25 mouse cellular contexts compared by ENCODE assay signal in the genomic region with DNA sequence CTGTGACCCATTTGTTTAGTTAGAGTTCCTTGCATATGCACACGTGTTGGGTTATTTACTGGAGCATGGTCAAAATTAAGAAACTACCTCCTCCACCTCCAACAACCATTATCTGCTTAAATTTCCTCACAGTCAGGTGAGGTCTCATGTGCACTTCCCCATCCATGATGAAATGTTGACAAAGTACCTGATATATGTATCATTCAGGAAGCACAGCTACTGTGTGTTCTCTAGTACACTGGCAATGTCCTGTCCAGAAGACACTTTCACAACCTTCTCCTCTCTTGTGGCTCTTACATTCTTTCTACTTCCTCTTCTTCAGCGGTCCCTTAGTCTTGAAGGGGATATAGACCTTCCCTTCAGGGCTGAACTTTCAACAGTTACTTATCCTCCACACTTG.
DNase-seq lines count a peak whose midpoint lies in the region; ATAC-seq lines count a peak whose summit lies in the region.
"Had no signal": no experiment of that assay in that cellular context is flagged by ENCODE, and none has a peak within 500 bp of the region (broad histone marks: within the 10 kb centered on the region; RNA-seq: fewer than 3 reads in every experiment).

No protein-coding gene starts in this region.

- H3K27me3 ChIP-seq in liver, embryonic 16.5 days (ENCODE audit: control insufficient read depth, insufficient read depth, low read depth, low read length): no peaks in the 10 kb centered on the region
- H3K27me3 ChIP-seq in liver, embryonic 11.5 days (replicated peaks; ENCODE audit: control insufficient read depth, insufficient read depth, low read length): no peaks in the 10 kb centered on the region
- H3K27me3 ChIP-seq in intestine, embryonic 15.5 days (replicated peaks): no peaks in the 10 kb centered on the region
- H3K27me3 ChIP-seq: embryonic facial prominence, embryonic 12.5 days; embryonic facial prominence, embryonic 15.5 days; heart, embryonic 13.5 days; hindbrain, embryonic 12.5 days; hindbrain, embryonic 15.5 days had no signal

- no peak overlapping the region for H3K4me2 ChIP-seq in liver, embryonic 16.5 days (ENCODE audit: low read depth, low read length)
- H3K4me2 ChIP-seq in liver, embryonic 11.5 days: no peak overlapping the region
- no peak overlapping the region for H3K4me2 ChIP-seq in intestine, embryonic 15.5 days (replicated peaks)
- H3K4me2 ChIP-seq: embryonic facial prominence, embryonic 12.5 days; embryonic facial prominence, embryonic 15.5 days; heart, embryonic 13.5 days; hindbrain, embryonic 12.5 days; hindbrain, embryonic 15.5 days had no signal

- intact Hi-C loops in left cerebral cortex, postnatal 10 days (cut with DNase I): no loop called here

- no peaks in the 10 kb centered on the region; the same call in 1 of the 2 replicates for H3K4me1 ChIP-seq in liver, embryonic 16.5 days (ENCODE audit: control insufficient read depth, low read depth, low read length)
- no peaks in the 10 kb centered on the region for H3K4me1 ChIP-seq in liver, embryonic 11.5 days (replicated peaks; ENCODE audit: control insufficient read depth, insufficient read depth, low read length)
- H3K4me1 ChIP-seq in intestine, embryonic 15.5 days (replicated peaks): no peaks in the 10 kb centered on the region
- H3K4me1 ChIP-seq: embryonic facial prominence, embryonic 12.5 days; embryonic facial prominence, embryonic 15.5 days; hindbrain, embryonic 12.5 days; hindbrain, embryonic 15.5 days had no signal

- 29% methylated on average over 2 of the region's 2 CpGs for WGBS in liver, embryonic 16.5 days (ENCODE audit: insufficient replicate concordance)
- 59% methylated on average over 2 of the region's 2 CpGs for WGBS in liver, embryonic 11.5 days
- WGBS in intestine, embryonic 15.5 days: 65% methylated on average over 2 of the region's 2 CpGs

- no peaks in the 10 kb centered on the region for H3K9me3 ChIP-seq in liver, embryonic 16.5 days (replicated peaks; ENCODE audit: control insufficient read depth, low read length)
- H3K9me3 ChIP-seq in liver, embryonic 11.5 days (ENCODE audit: control insufficient read depth, low read length): no peaks in the 10 kb centered on the region
- H3K9me3 ChIP-seq in intestine, embryonic 15.5 days: no peaks in the 10 kb centered on the region
- H3K9me3 ChIP-seq: embryonic facial prominence, embryonic 12.5 days; embryonic facial prominence, embryonic 15.5 days; heart, embryonic 10.5 days; heart, embryonic 13.5 days; hindbrain, embryonic 12.5 days; hindbrain, embryonic 15.5 days had no signal

- no peak overlapping the region for H3K4me3 ChIP-seq in liver, embryonic 16.5 days (ENCODE audit: low read depth, low read length)
- H3K4me3 ChIP-seq in liver, embryonic 11.5 days (ENCODE audit: low read depth, low read length): no peak overlapping the region
- H3K4me3 ChIP-seq in intestine, embryonic 15.5 days (replicated peaks): no peak overlapping the region
- H3K4me3 ChIP-seq: embryonic facial prominence, embryonic 12.5 days; embryonic facial prominence, embryonic 15.5 days; heart, adult 2 months; heart, embryonic 10.5 days; heart, embryonic 13.5 days; hindbrain, embryonic 12.5 days; hindbrain, embryonic 15.5 days had no signal

- DNase-seq in liver, embryonic 11.5 days (ENCODE audit: low spot score): no peak
- no peak for DNase-seq in left cerebral cortex, postnatal 10 days (ENCODE audit: extremely low spot score in 1 of 2, low spot score in 2 of 2)
- DNase-seq in adrenal gland, postnatal 36 days: no peak
- DNase-seq: adrenal gland, adult 2 months; adrenal gland, postnatal 14 days; B cell, adult 2 months; cerebellum, adult 18-20 months; cerebellum, adult 9-10 months; cerebellum, postnatal 14 days; forebrain, postnatal 0 days; gastrocnemius, postnatal 25 days; heart, adult 2 months; heart, postnatal 14 days; heart, postnatal 4 days had no signal

- H3K9ac ChIP-seq in liver, embryonic 16.5 days (ENCODE audit: low read depth, low read length): no peak overlapping the region
- H3K9ac ChIP-seq in liver, embryonic 11.5 days (ENCODE audit: low read depth, low read length): no peak overlapping the region
- no peak overlapping the region for H3K9ac ChIP-seq in intestine, embryonic 15.5 days
- H3K9ac ChIP-seq: embryonic facial prominence, embryonic 12.5 days; embryonic facial prominence, embryonic 15.5 days; forebrain, postnatal 0 days; heart, embryonic 13.5 days; hindbrain, embryonic 12.5 days; hindbrain, embryonic 15.5 days had no signal

- H3K36me3 ChIP-seq in liver, embryonic 16.5 days (ENCODE audit: control insufficient read depth, insufficient read depth): no peaks in the 10 kb centered on the region
- H3K36me3 ChIP-seq in liver, embryonic 11.5 days (ENCODE audit: control insufficient read depth, insufficient read depth, low read length): no peaks in the 10 kb centered on the region
- H3K36me3 ChIP-seq in intestine, embryonic 15.5 days: no peaks in the 10 kb centered on the region
- H3K36me3 ChIP-seq: embryonic facial prominence, embryonic 12.5 days; embryonic facial prominence, embryonic 15.5 days; heart, embryonic 10.5 days; heart, embryonic 13.5 days; hindbrain, embryonic 12.5 days; hindbrain, embryonic 15.5 days had no signal

- peak; percentile 55 for ATAC-seq in liver, embryonic 16.5 days (ENCODE audit: low read depth)
- no peak for ATAC-seq in liver, embryonic 11.5 days (replicated peaks; ENCODE audit: low FRiP score)
- ATAC-seq in common myeloid progenitor, adult 5-6 weeks (replicated peaks; ENCODE audit: low read depth, poor library complexity, severe bottlenecking): peak; percentile 95
- peak; percentile 96 for ATAC-seq in megakaryocyte, adult 5-6 weeks (ENCODE audit: poor library complexity, severe bottlenecking)
- ATAC-seq in intestine, embryonic 15.5 days: no peak
- ATAC-seq: forebrain, embryonic 14.5 days; forebrain, postnatal 0 days had no signal

- H3K27ac ChIP-seq in liver, embryonic 16.5 days (ENCODE audit: low read length): no peak overlapping the region
- no peak overlapping the region for H3K27ac ChIP-seq in liver, embryonic 11.5 days (ENCODE audit: low read depth, low read length)
- no peak overlapping the region for H3K27ac ChIP-seq in intestine, embryonic 15.5 days
- H3K27ac ChIP-seq: embryonic facial prominence, embryonic 12.5 days; embryonic facial prominence, embryonic 15.5 days; heart, adult 2 months; heart, embryonic 10.5 days; heart, embryonic 13.5 days; hindbrain, embryonic 12.5 days; hindbrain, embryonic 15.5 days had no signal

Comparison
In these comparisons a context has a peak if more than half of its experiments do, and no peak if none do; other contexts are left out.
1. ATAC-seq: peak in liver, embryonic 16.5 days (single experiment), common myeloid progenitor, adult 5-6 weeks (single experiment) and megakaryocyte, adult 5-6 weeks (single experiment); none in liver, embryonic 11.5 days (single experiment) and intestine, embryonic 15.5 days (single experiment).